In genomic region chr7:12897655-12898410, GRCm38 (mm10) we compare ENCODE assay signal across 8 mouse cellular contexts. TPM values are rescaled to one million over a fixed set of nuclear protein-coding genes. Genes with fewer than 3 reads are reported as not detected.
DNase-seq lines count a peak whose midpoint lies in the region; ATAC-seq lines count a peak whose summit lies in the region.

Gene Zscan22, plus strand, starts transcription at chr7:12897815.

- H3K4me2 ChIP-seq in heart, embryonic 14.5 days (ENCODE audit: low read length): peak within 1 kb of the TSS; percentile 65
- H3K4me2 ChIP-seq in liver, embryonic 13.5 days: peak within 1 kb of the TSS; percentile 64
- peak within 1 kb of the TSS; percentile 53 for H3K4me2 ChIP-seq in stomach, embryonic 16.5 days (ENCODE audit: low read depth, low read length)

- H3K4me1 ChIP-seq in heart, embryonic 14.5 days (ENCODE audit: control insufficient read depth in 2 of 2, insufficient read depth in 2 of 2, low read length in 2 of 2): peaks cover 3 to 8% of the 10 kb centered on the region in 2 experiments
- H3K4me1 ChIP-seq in liver, embryonic 13.5 days (replicated peaks): peaks cover 17% of the 10 kb centered on the region
- H3K4me1 ChIP-seq in stomach, embryonic 16.5 days (ENCODE audit: control insufficient read depth, insufficient read depth, low read length): peaks cover 7% of the 10 kb centered on the region

- no peaks in the 10 kb centered on the region for H3K27me3 ChIP-seq in heart, embryonic 14.5 days (ENCODE audit: control insufficient read depth, insufficient read depth, low read length)
- no peaks in the 10 kb centered on the region for H3K27me3 ChIP-seq in liver, embryonic 13.5 days
- H3K27me3 ChIP-seq in stomach, embryonic 16.5 days (ENCODE audit: control insufficient read depth, insufficient read depth, low read length): no peaks in the 10 kb centered on the region

- peak within 1 kb of the TSS; percentile 29 to 73; a peak in 2 of 4 replicates for H3K27ac ChIP-seq in heart, embryonic 14.5 days (replicated peaks in 1 of 2; ENCODE audit: control insufficient read depth in 1 of 2, insufficient read depth in 1 of 2, low read depth in 2 of 2, low read length in 2 of 2)
- peak within 1 kb of the TSS; percentile 45 for H3K27ac ChIP-seq in liver, embryonic 13.5 days
- H3K27ac ChIP-seq in stomach, embryonic 16.5 days (ENCODE audit: low read length): peak within 1 kb of the TSS; percentile 38; the same call in 1 of the 2 replicates

- peak within 1 kb of the TSS; percentile 53 to 93 for H3K4me3 ChIP-seq in heart, embryonic 14.5 days (ENCODE audit: control insufficient read depth in 1 of 2, insufficient read depth in 1 of 2, low read depth in 1 of 2, low read length in 2 of 2)
- peak within 1 kb of the TSS; percentile 71 for H3K4me3 ChIP-seq in liver, embryonic 13.5 days (replicated peaks)
- H3K4me3 ChIP-seq in stomach, embryonic 16.5 days (replicated peaks; ENCODE audit: low read length): peak within 1 kb of the TSS; percentile 80

- 0 out of 2 replicates have a peak, but pooled peaks cover 5% of the 10 kb centered on the region for H3K36me3 ChIP-seq in heart, embryonic 14.5 days (ENCODE audit: control insufficient read depth, insufficient read depth, low read length)
- H3K36me3 ChIP-seq in liver, embryonic 13.5 days: 0 out of 2 replicates have a peak, but pooled peaks cover 3% of the 10 kb centered on the region
- H3K36me3 ChIP-seq in stomach, embryonic 16.5 days (ENCODE audit: control insufficient read depth, insufficient read depth, low read length): no peaks in the 10 kb centered on the region

- DNase-seq in c-Kit-negative CD71-positive TER-119-positive erythroid progenitor cells, embryonic 14.5 days (ENCODE audit: low read depth, low spot score): peak; percentile 37
- DNase-seq in fibroblast of lung, adult 2 months (ENCODE audit: low read depth): peak; percentile 90
- peak; percentile 95 for DNase-seq in kidney, postnatal 14 days
- peak; percentile 79 for DNase-seq in liver, embryonic 13.5 days
- peak; percentile 90 for DNase-seq in neural tube, embryonic 10.5 days (ENCODE audit: extremely low spot score, low spot score)

- peak within 1 kb of the TSS; percentile 80 for H3K9ac ChIP-seq in heart, embryonic 14.5 days (ENCODE audit: low read length)
- H3K9ac ChIP-seq in liver, embryonic 13.5 days: peak within 1 kb of the TSS; percentile 73
- H3K9ac ChIP-seq in stomach, embryonic 16.5 days (ENCODE audit: low read length): peak within 1 kb of the TSS; percentile 81

- ATAC-seq in CD4-positive, CD25-positive, alpha-beta regulatory T cell, adult 4 months: peak; percentile 99
- ATAC-seq in heart, embryonic 14.5 days (ENCODE audit: insufficient number of reproducible peaks, insufficient read depth, low FRiP score, low read depth): peak; percentile 97
- peak; percentile 99 for ATAC-seq in liver, embryonic 13.5 days (ENCODE audit: low read depth)
- ATAC-seq in stomach, embryonic 16.5 days (ENCODE audit: insufficient read depth, low FRiP score): peak; percentile 99

- 4% methylated on average over 36 of the region's 36 CpGs for WGBS in heart, embryonic 14.5 days
- WGBS in liver, embryonic 13.5 days (ENCODE audit: insufficient replicate concordance): 3% methylated on average over 36 of the region's 36 CpGs
- 5% methylated on average over 36 of the region's 36 CpGs for WGBS in stomach, embryonic 16.5 days

- H3K9me3 ChIP-seq in heart, embryonic 14.5 days (ENCODE audit: control insufficient read depth, low read length): no peaks in the 10 kb centered on the region
- no peaks in the 10 kb centered on the region for H3K9me3 ChIP-seq in liver, embryonic 13.5 days (replicated peaks)
- H3K9me3 ChIP-seq in stomach, embryonic 16.5 days (replicated peaks; ENCODE audit: control insufficient read depth, low read length): no peaks in the 10 kb centered on the region

RNA-seq across cellular contexts. Expression of gene Zscan22, which starts in this region (rescaled TPM):
- 10 to 100 TPM in 1 of 2 experiments, 1 to 10 TPM in 1; 8.2 to 15.0 TPM for polyA plus RNA-seq in CD4-positive, CD25-positive, alpha-beta regulatory T cell, adult 4 months (2017; shearing (Covaris generic))
- 12.7 TPM in 2 replicates for polyA plus RNA-seq in heart, embryonic 14.5 days (2014; fragmentation: Nextera tagmentation; extraction: Ambion mirVana)
- 4.6 and 5.5 TPM in 2 replicates for polyA plus RNA-seq in liver, embryonic 13.5 days (2015; fragmentation: Nextera tagmentation; extraction: Ambion mirVana)
- polyA plus RNA-seq in stomach, embryonic 16.5 days (2015; fragmentation: Nextera tagmentation; extraction: Ambion mirVana): 14.1 and 14.8 TPM in 2 replicates

Comparison
In these comparisons a context has a peak if more than half of its experiments do, and no peak if none do; other contexts are left out.
1. Peak in every context shown above with its lines: DNase-seq, ATAC-seq, H3K4me3 ChIP-seq and H3K27ac ChIP-seq.
2. DNase-seq: peak in every context shown above with its lines; median percentile 95 in kidney, postnatal 14 days; 90 in fibroblast of lung, adult 2 months; 90 in neural tube, embryonic 10.5 days; 79 in liver, embryonic 13.5 days; 37 in c-Kit-negative CD71-positive TER-119-positive erythroid progenitor cells, embryonic 14.5 days.